Mouse (Mus musculus): ENCODE data around the gene Chd4. TPM values are rescaled to one million over a fixed set of nuclear protein-coding genes. Genes with fewer than 3 reads are reported as not detected.

Gene Chd4
- polyA plus RNA-seq, 1 experiment from 2014 or later, result 30.0 TPM

- WGBS (ENCODE audit: insufficient replicate concordance), result 79% methylated on average over 9 of the region's 9 CpGs
- H3K27me3 ChIP-seq, result no peaks in the 10 kb centered on the region
- no peak overlapping the region for H3K27ac ChIP-seq
- no peak overlapping the region for H3K4me2 ChIP-seq
- no peak overlapping the region for H3K4me3 ChIP-seq (replicated peaks)
- no peak overlapping the region for H3K9ac ChIP-seq
- DNase-seq (no peak), ATAC-seq (ENCODE audit: low read depth) (no peak)
- no peaks in the 10 kb centered on the region for H3K9me3 ChIP-seq (replicated peaks)
- peaks cover 54% of the 10 kb centered on the region for H3K36me3 ChIP-seq
- peaks cover 50% of the 10 kb centered on the region for H3K4me1 ChIP-seq (replicated peaks)
Measured at GRCm38 (mm10) chr6:125143904-125144303, 48.1 kb downstream of the Chd4 start.

GRCm38 (mm10) chr6:125145001-125145400 is 49.2 kb downstream of the Chd4 start, which contains the start of gene Iffo1:
Gene Iffo1 (plus strand): TSS chr6:125145241.
- H3K4me1 ChIP-seq (replicated peaks), result peaks cover 59% of the 10 kb centered on the region
- peak within 1 kb of the TSS; percentile 88 for H3K4me3 ChIP-seq (replicated peaks)
- WGBS (ENCODE audit: insufficient replicate concordance), result under 1% methylated on average over 16 of the region's 16 CpGs
- H3K4me2 ChIP-seq, result peak within 1 kb of the TSS; percentile 97
- peak within 1 kb of the TSS; percentile 90 for H3K9ac ChIP-seq
- peaks cover 50% of the 10 kb centered on the region for H3K36me3 ChIP-seq
- DNase-seq (peak; percentile 85), ATAC-seq (ENCODE audit: low read depth) (peak; percentile 95)
- no peaks in the 10 kb centered on the region for H3K27me3 ChIP-seq
- peak within 1 kb of the TSS; percentile 84 for H3K27ac ChIP-seq
- H3K9me3 ChIP-seq (replicated peaks), result no peaks in the 10 kb centered on the region

- peak overlapping the region; percentile 97 for H3K4me2 ChIP-seq
- 2% methylated on average over 35 of the region's 35 CpGs for WGBS (ENCODE audit: insufficient replicate concordance)
- no peaks in the 10 kb centered on the region for H3K9me3 ChIP-seq (replicated peaks)
- DNase-seq, result no peak
- peaks cover 45% of the 10 kb centered on the region for H3K36me3 ChIP-seq
- peak overlapping the region; percentile 90 for H3K9ac ChIP-seq
- peak overlapping the region; percentile 88 for H3K4me3 ChIP-seq (replicated peaks)
- peak overlapping the region; percentile 84 for H3K27ac ChIP-seq
- ATAC-seq (ENCODE audit: low read depth), result peak; percentile 77
- no peaks in the 10 kb centered on the region for H3K27me3 ChIP-seq
- H3K4me1 ChIP-seq (replicated peaks), result peaks cover 59% of the 10 kb centered on the region
Measured at GRCm38 (mm10) chr6:125145479-125145951, 49.7 kb downstream of the Chd4 start.

- Histone ChIP-seq H3K9ac (peak overlapping the region; percentile 90), H3K4me1 (replicated peaks) (peaks cover 62% of the 10 kb centered on the region), H3K4me3 (replicated peaks) (peak overlapping the region; percentile 88), H3K27ac (peak overlapping the region; percentile 84), H3K4me2 (peak overlapping the region; percentile 97), H3K27me3 (no peaks in the 10 kb centered on the region), H3K9me3 (replicated peaks) (no peaks in the 10 kb centered on the region), H3K36me3 (peaks cover 42% of the 10 kb centered on the region)
- no peak for DNase-seq
- WGBS (ENCODE audit: insufficient replicate concordance), result 52% methylated on average over 7 of the region's 7 CpGs
- ATAC-seq (ENCODE audit: low read depth), result no peak
Measured at GRCm38 (mm10) chr6:125146148-125146547, 50.4 kb downstream of the Chd4 start.

GRCm38 (mm10) chr6:125146797-125147196 is 51.0 kb downstream of the Chd4 start:
- peak overlapping the region; percentile 97 for H3K4me2 ChIP-seq
- peak overlapping the region; percentile 84; the same call in 1 of the 2 replicates for H3K27ac ChIP-seq
- WGBS (ENCODE audit: insufficient replicate concordance), result 48% methylated on average over 4 of the region's 4 CpGs
- peak overlapping the region; percentile 90; the same call in 1 of the 2 replicates for H3K9ac ChIP-seq
- ATAC-seq (ENCODE audit: low read depth) (no peak), DNase-seq (no peak)
- peaks cover 42% of the 10 kb centered on the region for H3K36me3 ChIP-seq
- H3K27me3 ChIP-seq, result no peaks in the 10 kb centered on the region
- peaks cover 68% of the 10 kb centered on the region for H3K4me1 ChIP-seq (replicated peaks)
- H3K4me3 ChIP-seq (replicated peaks), result peak overlapping the region; percentile 88; the same call in 1 of the 2 replicates
- no peaks in the 10 kb centered on the region for H3K9me3 ChIP-seq (replicated peaks)

GRCm38 (mm10) chr6:125147329-125147728 is 51.5 kb downstream of the Chd4 start:
- peaks cover 40% of the 10 kb centered on the region for H3K36me3 ChIP-seq
- H3K9me3 ChIP-seq (replicated peaks), result no peaks in the 10 kb centered on the region
- H3K9ac ChIP-seq, result 0 out of 2 replicates have a peak overlapping the region, but pooled peaks have one; percentile 90
- no peak overlapping the region; the same call in 1 of the 2 replicates for H3K27ac ChIP-seq
- WGBS (ENCODE audit: insufficient replicate concordance), result 67% methylated on average over 10 of the region's 10 CpGs
- peak overlapping the region; percentile 97 for H3K4me2 ChIP-seq
- H3K27me3 ChIP-seq, result no peaks in the 10 kb centered on the region
- no peak for ATAC-seq (ENCODE audit: low read depth)
- H3K4me3 ChIP-seq (replicated peaks), result peak overlapping the region; percentile 88; the same call in 1 of the 2 replicates
- peaks cover 73% of the 10 kb centered on the region for H3K4me1 ChIP-seq (replicated peaks)
- no peak for DNase-seq

GRCm38 (mm10) chr6:125148251-125148925 is 52.6 kb downstream of the Chd4 start:
- no peak for DNase-seq
- H3K9me3 ChIP-seq (replicated peaks), result no peaks in the 10 kb centered on the region
- peak overlapping the region; percentile 12 for H3K4me2 ChIP-seq
- H3K4me1 ChIP-seq (replicated peaks), result peaks cover 84% of the 10 kb centered on the region
- WGBS (ENCODE audit: insufficient replicate concordance), result 41% methylated on average over 16 of the region's 18 CpGs
- H3K36me3 ChIP-seq, result peaks cover 39% of the 10 kb centered on the region
- H3K4me3 ChIP-seq (replicated peaks), result no peak overlapping the region
- 0 out of 2 replicates have a peak overlapping the region, but pooled peaks have one; percentile 12 for H3K9ac ChIP-seq
- H3K27ac ChIP-seq, result peak overlapping the region; percentile 44
- H3K27me3 ChIP-seq, result no peaks in the 10 kb centered on the region
- ATAC-seq (ENCODE audit: low read depth), result no peak

GRCm38 (mm10) chr6:125148926-125149568 is 53.3 kb downstream of the Chd4 start:
- Histone ChIP-seq H3K27me3 (no peaks in the 10 kb centered on the region), H3K9me3 (replicated peaks) (no peaks in the 10 kb centered on the region), H3K36me3 (peaks cover 35% of the 10 kb centered on the region), H3K4me2 (0 out of 2 replicates have a peak overlapping the region, but pooled peaks have one; percentile 4), H3K4me1 (replicated peaks) (peaks cover 87% of the 10 kb centered on the region), H3K27ac (peak overlapping the region; percentile 45), H3K4me3 (replicated peaks) (no peak overlapping the region), H3K9ac (no peak overlapping the region)
- ATAC-seq (ENCODE audit: low read depth) (no peak), DNase-seq (no peak)
- 69% methylated on average over 16 of the region's 16 CpGs for WGBS (ENCODE audit: insufficient replicate concordance)

- ATAC-seq (ENCODE audit: low read depth) (no peak), DNase-seq (no peak)
- no peak overlapping the region for H3K9ac ChIP-seq
- no peak overlapping the region for H3K4me2 ChIP-seq
- no peaks in the 10 kb centered on the region for H3K27me3 ChIP-seq
- H3K36me3 ChIP-seq, result peaks cover 30% of the 10 kb centered on the region
- H3K4me1 ChIP-seq (replicated peaks), result peaks cover 87% of the 10 kb centered on the region
- no peaks in the 10 kb centered on the region for H3K9me3 ChIP-seq (replicated peaks)
- peak overlapping the region; percentile 45; the same call in 1 of the 2 replicates for H3K27ac ChIP-seq
- H3K4me3 ChIP-seq (replicated peaks), result no peak overlapping the region
- WGBS (ENCODE audit: insufficient replicate concordance), result 75% methylated on average over 7 of the region's 7 CpGs
Measured at GRCm38 (mm10) chr6:125149569-125149950, 53.8 kb downstream of the Chd4 start.

GRCm38 (mm10) chr6:125152212-125153017 is 56.6 kb downstream of the Chd4 start:
- H3K27me3 ChIP-seq, result no peaks in the 10 kb centered on the region
- H3K4me2 ChIP-seq, result peak overlapping the region; percentile 40
- WGBS (ENCODE audit: insufficient replicate concordance), result 30% methylated on average over 22 of the region's 22 CpGs
- peaks cover 88% of the 10 kb centered on the region for H3K4me1 ChIP-seq (replicated peaks)
- no peak for DNase-seq
- peak; percentile 50 for ATAC-seq (ENCODE audit: low read depth)
- H3K9me3 ChIP-seq (replicated peaks), result no peaks in the 10 kb centered on the region
- H3K4me3 ChIP-seq (replicated peaks), result no peak overlapping the region
- peak overlapping the region; percentile 53; the same call in 1 of the 2 replicates for H3K9ac ChIP-seq
- peak overlapping the region; percentile 63 for H3K27ac ChIP-seq
- H3K36me3 ChIP-seq, result peaks cover 35% of the 10 kb centered on the region

GRCm38 (mm10) chr6:125153018-125153389 is 57.2 kb downstream of the Chd4 start:
- H3K9me3 ChIP-seq (replicated peaks), result no peaks in the 10 kb centered on the region
- H3K36me3 ChIP-seq, result peaks cover 39% of the 10 kb centered on the region
- H3K27me3 ChIP-seq, result no peaks in the 10 kb centered on the region
- peak overlapping the region; percentile 40 for H3K4me2 ChIP-seq
- WGBS (ENCODE audit: insufficient replicate concordance), result 64% methylated on average over 5 of the region's 5 CpGs
- DNase-seq (no peak), ATAC-seq (ENCODE audit: low read depth) (no peak)
- H3K27ac ChIP-seq, result peak overlapping the region; percentile 63
- H3K9ac ChIP-seq, result no peak overlapping the region
- peaks cover 86% of the 10 kb centered on the region for H3K4me1 ChIP-seq (replicated peaks)
- H3K4me3 ChIP-seq (replicated peaks), result no peak overlapping the region

Data from liver, embryonic 13.5 days (tissue).